Mouse (Mus musculus): ENCODE measurements around the gene Psg17. TPM values are rescaled to one million over a fixed set of nuclear protein-coding genes. Genes with fewer than 3 reads are reported as not detected.

The Psg17 gene
- not detected for polyA plus RNA-seq (2014; fragmentation: Illumina TruSeq; extraction: RNeasy Lipid Tissue Mini Kit (QIAGEN cat#74804); ENCODE audit: low replicate concordance)

DNA sequence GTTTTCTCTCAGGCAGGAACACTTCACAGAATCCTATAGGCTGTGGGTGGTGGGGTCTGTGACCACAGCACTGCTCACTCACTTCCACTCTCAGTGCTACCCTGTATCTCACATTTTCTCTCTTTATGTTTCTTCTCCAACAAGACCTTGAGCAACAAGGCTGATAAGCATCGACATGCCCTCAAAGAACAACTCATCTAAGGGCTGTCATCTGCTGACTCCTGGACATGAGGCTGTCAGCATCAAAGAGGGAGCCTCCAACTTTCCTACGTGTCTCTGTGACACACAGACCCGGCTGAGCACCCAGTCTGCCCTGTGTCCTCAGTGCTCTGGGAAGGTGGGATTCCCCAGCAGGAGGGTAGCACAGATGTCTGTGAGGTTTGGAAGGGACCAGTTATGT, at the start of gene Psg17:
Gene Psg17 (minus strand): TSS at position 101 of the 400 bp plus-strand sequence.

GRCm38 (mm10) chr7:18871031-18871430, 49.6 kb upstream of the Psg17 start, which contains the start of gene Pglyrp1:
TSS of gene Pglyrp1 (plus strand) at chr7:18871331.

GRCm38 (mm10) chr7:18839865-18840264, 18.5 kb upstream of the Psg17 start, which contains the start of gene Mill2:
TSS of gene Mill2 (plus strand) at chr7:18839966.

GRCm38 (mm10) chr7:18798420-18798819, 23.0 kb downstream of the Psg17 start, which contains the start of gene Psg19:
TSS of gene Psg19 (minus strand) at chr7:18798520.

Other genes starting within 250 kb of the Psg17 start
- not detected for gene Psg23, start 205.1 kb downstream of the Psg17 start, polyA plus RNA-seq (2014; fragmentation: Illumina TruSeq; extraction: RNeasy Lipid Tissue Mini Kit (QIAGEN cat#74804); ENCODE audit: low replicate concordance)
- not detected for gene Psg21, start 164.9 kb downstream of the Psg17 start, polyA plus RNA-seq (2014; fragmentation: Illumina TruSeq; extraction: RNeasy Lipid Tissue Mini Kit (QIAGEN cat#74804); ENCODE audit: low replicate concordance)
- not detected for gene Psg20, start 135.4 kb downstream of the Psg17 start, polyA plus RNA-seq (2014; fragmentation: Illumina TruSeq; extraction: RNeasy Lipid Tissue Mini Kit (QIAGEN cat#74804); ENCODE audit: low replicate concordance)
- gene Psg22, start 103.5 kb downstream of the Psg17 start, polyA plus RNA-seq (2014; fragmentation: Illumina TruSeq; extraction: RNeasy Lipid Tissue Mini Kit (QIAGEN cat#74804); ENCODE audit: low replicate concordance), result not detected
- not detected for gene Psg19, start 23.1 kb downstream of the Psg17 start, polyA plus RNA-seq (2014; fragmentation: Illumina TruSeq; extraction: RNeasy Lipid Tissue Mini Kit (QIAGEN cat#74804); ENCODE audit: low replicate concordance)
- 4.1 TPM for gene Mill2, start 18.4 kb upstream of the Psg17 start, polyA plus RNA-seq (2014; fragmentation: Illumina TruSeq; extraction: RNeasy Lipid Tissue Mini Kit (QIAGEN cat#74804); ENCODE audit: low replicate concordance)
- gene Pglyrp1, start 49.7 kb upstream of the Psg17 start, polyA plus RNA-seq (2014; fragmentation: Illumina TruSeq; extraction: RNeasy Lipid Tissue Mini Kit (QIAGEN cat#74804); ENCODE audit: low replicate concordance), result not detected
- gene Ccdc61, start 88.8 kb upstream of the Psg17 start, polyA plus RNA-seq (2014; fragmentation: Illumina TruSeq; extraction: RNeasy Lipid Tissue Mini Kit (QIAGEN cat#74804); ENCODE audit: low replicate concordance), result 0.71 TPM
- gene Nova2, start 104.3 kb upstream of the Psg17 start, polyA plus RNA-seq (2014; fragmentation: Illumina TruSeq; extraction: RNeasy Lipid Tissue Mini Kit (QIAGEN cat#74804); ENCODE audit: low replicate concordance), result 0.07 TPM
- gene Nanos2, start 165.8 kb upstream of the Psg17 start, polyA plus RNA-seq (2014; fragmentation: Illumina TruSeq; extraction: RNeasy Lipid Tissue Mini Kit (QIAGEN cat#74804); ENCODE audit: low replicate concordance), result not detected
- not detected for gene Mypop, start 169.6 kb upstream of the Psg17 start, polyA plus RNA-seq (2014; fragmentation: Illumina TruSeq; extraction: RNeasy Lipid Tissue Mini Kit (QIAGEN cat#74804); ENCODE audit: low replicate concordance)
- 0.52 TPM for gene Irf2bp1, start 182.4 kb upstream of the Psg17 start, polyA plus RNA-seq (2014; fragmentation: Illumina TruSeq; extraction: RNeasy Lipid Tissue Mini Kit (QIAGEN cat#74804); ENCODE audit: low replicate concordance)
- 4.9 TPM for gene Foxa3, start 201.9 kb upstream of the Psg17 start, polyA plus RNA-seq (2014; fragmentation: Illumina TruSeq; extraction: RNeasy Lipid Tissue Mini Kit (QIAGEN cat#74804); ENCODE audit: low replicate concordance)
- 1.7 TPM for gene Sympk, start 202.8 kb upstream of the Psg17 start, polyA plus RNA-seq (2014; fragmentation: Illumina TruSeq; extraction: RNeasy Lipid Tissue Mini Kit (QIAGEN cat#74804); ENCODE audit: low replicate concordance)
- gene Rsph6a, start 233.1 kb upstream of the Psg17 start, polyA plus RNA-seq (2014; fragmentation: Illumina TruSeq; extraction: RNeasy Lipid Tissue Mini Kit (QIAGEN cat#74804); ENCODE audit: low replicate concordance), result not detected